16 mouse cellular contexts compared by ENCODE assay signal in genomic region chr12:110508680-110509079, GRCm38 (mm10).
DNase-seq lines count a peak whose midpoint lies in the region; ATAC-seq and TF ChIP-seq lines count a peak whose summit lies in the region.
"Had no signal": no experiment of that assay in that cellular context is flagged by ENCODE, and none has a peak within 500 bp of the region (broad histone marks: within the 10 kb centered on the region; RNA-seq: fewer than 3 reads in every experiment).

No protein-coding gene starts in this region.

- no peak for TF ChIP-seq CTCF in gastrocnemius, adult 2 months (IDR thresholded peaks at IDR 0.05)
- no peak for TF ChIP-seq CTCF in stomach, postnatal 0 days (IDR thresholded peaks at IDR 0.05; ENCODE audit: low read depth)

- TF ChIP-seq EP300 in stomach, postnatal 0 days (optimal IDR thresholded peaks at IDR 0.05): no peak

- H3K27ac ChIP-seq in gastrocnemius, adult 2 months: peak overlapping the region; percentile 16
- peak overlapping the region; percentile 8; the same call in 1 of the 2 replicates for H3K27ac ChIP-seq in kidney, embryonic 16.5 days (ENCODE audit: low read length)
- 0 out of 2 replicates have a peak overlapping the region, but pooled peaks have one; percentile 9 for H3K27ac ChIP-seq in stomach, embryonic 15.5 days
- H3K27ac ChIP-seq in stomach, postnatal 0 days (replicated peaks): no peak overlapping the region
- H3K27ac ChIP-seq: midbrain, embryonic 15.5 days had no signal

- ATAC-seq in kidney, embryonic 16.5 days (ENCODE audit: low FRiP score, low TSS enrichment): no peak
- ATAC-seq in stomach, embryonic 15.5 days (ENCODE audit: insufficient read depth, low FRiP score, low read depth): no peak
- ATAC-seq in stomach, postnatal 0 days (ENCODE audit: low FRiP score, low TSS enrichment): no peak
- peak; percentile 48 for ATAC-seq in megakaryocyte-erythroid progenitor cell, adult 5-6 weeks (replicated peaks; ENCODE audit: low FRiP score, low TSS enrichment, poor library complexity, severe bottlenecking)
- ATAC-seq: midbrain, embryonic 15.5 days had no signal

- no peak overlapping the region for H3K9ac ChIP-seq in kidney, embryonic 16.5 days (replicated peaks; ENCODE audit: low read length)
- no peak overlapping the region for H3K9ac ChIP-seq in stomach, embryonic 15.5 days
- no peak overlapping the region for H3K9ac ChIP-seq in stomach, postnatal 0 days (ENCODE audit: low read length)
- H3K9ac ChIP-seq: heart, embryonic 12.5 days; hindbrain, embryonic 15.5 days; midbrain, embryonic 15.5 days had no signal

- no peaks in the 10 kb centered on the region for H3K36me3 ChIP-seq in kidney, embryonic 16.5 days (ENCODE audit: insufficient read depth, low read length)
- H3K36me3 ChIP-seq in stomach, embryonic 15.5 days: no peaks in the 10 kb centered on the region
- H3K36me3 ChIP-seq in stomach, postnatal 0 days (ENCODE audit: control insufficient read depth, insufficient read depth, low read length): no peaks in the 10 kb centered on the region
- H3K36me3 ChIP-seq: heart, embryonic 12.5 days; hindbrain, embryonic 15.5 days; midbrain, embryonic 15.5 days had no signal

- no peak for DNase-seq in gastrocnemius, adult 2 months
- DNase-seq in gastrocnemius, adult 8-10 months (ENCODE audit: low spot score in 2 of 2): no peak
- no peak for DNase-seq in kidney, adult 11 months
- no peak for DNase-seq in stomach, postnatal 0 days (ENCODE audit: low spot score)
- DNase-seq in spleen, adult 18-20 months: no peak
- DNase-seq: adrenal gland, adult 8-10 months; cerebellum, adult 18-20 months; gastrocnemius, postnatal 36 days; right cerebral cortex, postnatal 14 days had no signal

- H3K27me3 ChIP-seq in kidney, embryonic 16.5 days (ENCODE audit: insufficient read depth, low read length): no peaks in the 10 kb centered on the region
- H3K27me3 ChIP-seq in stomach, embryonic 15.5 days (replicated peaks): no peaks in the 10 kb centered on the region
- no peaks in the 10 kb centered on the region for H3K27me3 ChIP-seq in stomach, postnatal 0 days (ENCODE audit: control insufficient read depth, insufficient read depth, low read length)
- H3K27me3 ChIP-seq: heart, embryonic 12.5 days; hindbrain, embryonic 15.5 days; midbrain, embryonic 15.5 days had no signal

- H3K9me3 ChIP-seq in kidney, embryonic 16.5 days (ENCODE audit: low read length): no peaks in the 10 kb centered on the region
- no peaks in the 10 kb centered on the region for H3K9me3 ChIP-seq in stomach, embryonic 15.5 days
- H3K9me3 ChIP-seq in stomach, postnatal 0 days (ENCODE audit: control insufficient read depth, low read length): no peaks in the 10 kb centered on the region
- H3K9me3 ChIP-seq: heart, embryonic 12.5 days; hindbrain, embryonic 15.5 days; midbrain, embryonic 15.5 days had no signal

- peaks cover 56% of the 10 kb centered on the region for H3K4me1 ChIP-seq in kidney, embryonic 16.5 days (ENCODE audit: insufficient read depth, low read length)
- peaks cover 58% of the 10 kb centered on the region for H3K4me1 ChIP-seq in stomach, embryonic 15.5 days
- peaks cover 11% of the 10 kb centered on the region for H3K4me1 ChIP-seq in stomach, postnatal 0 days (replicated peaks; ENCODE audit: control insufficient read depth, insufficient read depth)

- intact Hi-C loops in gastrocnemius, adult 2 months (cut with DNase I): no loop called here

- no peak overlapping the region for H3K4me2 ChIP-seq in kidney, embryonic 16.5 days (replicated peaks; ENCODE audit: low read depth, low read length)
- no peak overlapping the region for H3K4me2 ChIP-seq in stomach, embryonic 15.5 days
- H3K4me2 ChIP-seq in stomach, postnatal 0 days (replicated peaks; ENCODE audit: low read depth): no peak overlapping the region
- H3K4me2 ChIP-seq: heart, embryonic 12.5 days; hindbrain, embryonic 15.5 days; midbrain, embryonic 15.5 days had no signal

- no peak overlapping the region for H3K4me3 ChIP-seq in gastrocnemius, adult 2 months
- no peak overlapping the region for H3K4me3 ChIP-seq in kidney, embryonic 16.5 days (ENCODE audit: low read length)
- no peak overlapping the region for H3K4me3 ChIP-seq in stomach, embryonic 15.5 days (replicated peaks)
- H3K4me3 ChIP-seq in stomach, postnatal 0 days (ENCODE audit: low read depth, low read length): no peak overlapping the region
- H3K4me3 ChIP-seq: erythroblast, embryonic 14.5 days; heart, embryonic 12.5 days; hindbrain, embryonic 15.5 days; midbrain, embryonic 15.5 days had no signal

- 71% methylated on average over 5 of the region's 5 CpGs for WGBS in kidney, embryonic 16.5 days
- WGBS in stomach, embryonic 15.5 days: 78% methylated on average over 5 of the region's 5 CpGs
- 84% methylated on average over 5 of the region's 5 CpGs for WGBS in stomach, postnatal 0 days
